Mouse (Mus musculus): ENCODE results near the gene Kdm6b. TPM values are rescaled to one million over a fixed set of nuclear protein-coding genes. Genes with fewer than 3 reads are reported as not detected.
A peak's percentile ranks its signal among the peaks of the same experiment; 100 is the strongest.

Kdm6b gene
- total RNA-seq, 2 experiments from 2014 or later = 23.0 to 27.2 TPM

- no peak for DNase-seq
- intact Hi-C loops (cut with DNase I) = no loop called here
Observed at GRCm38 (mm10) chr11:69370817-69371215, 42.7 kb downstream of the Kdm6b start.

DNA sequence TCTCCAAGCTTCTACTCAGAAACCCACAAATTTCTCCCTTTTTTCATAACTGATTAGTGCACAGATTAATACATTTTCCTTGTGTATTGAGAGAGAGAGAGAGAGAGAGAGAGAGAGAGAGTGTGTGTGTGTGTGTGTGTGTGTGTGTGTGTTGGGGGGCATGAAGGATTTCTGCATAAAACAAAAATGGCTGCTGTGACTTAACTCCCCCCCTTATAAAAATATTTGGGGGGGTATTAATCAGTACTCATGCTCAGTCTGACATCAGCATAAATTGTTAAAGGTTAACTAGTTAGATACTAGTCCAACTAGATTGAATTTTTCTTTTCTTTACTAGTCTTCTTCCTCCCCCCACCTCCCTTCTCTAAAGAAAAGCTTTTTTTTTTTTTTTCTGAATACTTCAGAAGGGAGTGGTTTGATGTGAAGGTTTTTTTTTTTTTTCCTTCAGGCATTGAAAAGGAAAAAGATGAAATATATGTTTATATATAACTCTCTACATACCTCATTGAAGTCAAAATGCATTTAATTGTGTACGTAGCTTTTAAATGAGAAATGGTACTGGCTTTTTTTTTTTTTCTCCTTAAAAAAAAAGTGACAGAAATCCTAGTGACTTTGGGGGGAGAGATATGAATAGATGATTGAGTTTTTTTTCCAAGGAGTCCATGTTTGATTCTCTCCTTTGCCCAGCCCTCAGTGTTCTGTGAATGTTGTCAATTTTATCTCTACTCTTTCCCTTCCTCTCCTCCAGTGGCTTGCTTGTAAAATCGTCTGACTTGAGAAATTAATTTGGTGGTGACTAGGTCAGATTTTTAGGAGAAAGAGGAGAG is 43.3 kb downstream of the Kdm6b start:
- no peak for DNase-seq
- intact Hi-C loops (cut with DNase I) = loop anchor here (5.0 kb wide), 1 partner anchor 48 kb away; the partner anchor contains the start of genes Cntrob and Trappc1

- no peak for DNase-seq
- intact Hi-C loops (cut with DNase I) = loop anchor here (5.0 kb wide), 1 partner anchor 47 kb away; the partner anchor contains the start of genes Cntrob and Trappc1
Observed at GRCm38 (mm10) chr11:69369215-69369989, 44.1 kb downstream of the Kdm6b start, which contains the start of gene Chd3. Chd3 (minus strand) TSS chr11:69369406.

- DNase-seq = peak in 1 of 2 experiments; percentile 39
- intact Hi-C loops (cut with DNase I) = loop anchor here (5.0 kb wide), 1 partner anchor 46 kb away; the partner anchor contains the start of genes Cntrob and Trappc1
Observed at GRCm38 (mm10) chr11:69368356-69369214, 44.9 kb downstream of the Kdm6b start.

GRCm38 (mm10) chr11:69367616-69368355 is 45.7 kb downstream of the Kdm6b start:
- intact Hi-C loops (cut with DNase I) = loop anchor here (5.0 kb wide), 1 partner anchor 45 kb away; the partner anchor contains the start of genes Cntrob and Trappc1
- no peak for DNase-seq

DNA sequence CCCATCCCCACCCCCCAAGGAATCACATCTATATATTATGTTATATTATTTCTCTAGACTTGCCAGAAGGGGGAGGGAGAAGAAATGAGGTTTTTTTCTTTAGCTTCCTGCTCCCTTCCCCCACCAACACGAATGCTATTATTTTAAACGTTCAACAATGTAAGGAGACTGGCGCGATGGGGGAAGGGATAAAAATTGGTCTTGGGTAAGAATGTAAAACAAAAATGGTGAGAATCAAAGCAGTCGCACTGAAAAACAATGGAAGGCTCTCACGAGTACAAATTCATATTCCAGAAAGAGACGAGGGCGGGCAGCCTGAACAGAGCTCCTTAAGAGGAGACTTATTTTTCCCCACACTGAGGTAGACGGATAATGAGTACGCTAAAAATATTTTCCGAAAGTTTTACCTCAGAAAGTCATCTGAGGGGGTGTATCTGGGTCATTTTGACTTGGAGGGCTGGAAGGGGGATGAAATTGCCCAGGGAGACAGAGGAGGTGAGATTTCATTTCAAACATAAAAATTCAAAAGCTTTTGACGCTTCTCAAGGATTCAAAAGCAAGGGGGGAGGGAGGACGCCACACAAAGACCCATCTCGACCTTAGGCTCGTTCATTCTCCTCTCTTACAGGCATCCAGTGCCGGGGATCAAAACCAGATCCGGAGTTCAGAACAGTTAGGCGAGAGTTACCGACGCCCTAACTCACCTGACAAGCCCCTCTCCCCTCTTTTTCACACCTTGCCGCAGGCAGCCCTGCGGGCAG is 46.4 kb downstream of the Kdm6b start:
- intact Hi-C loops (cut with DNase I) = loop anchor here (5.0 kb wide), 1 partner anchor 45 kb away; the partner anchor contains the start of genes Cntrob and Trappc1

GRCm38 (mm10) chr11:69366157-69366854 is 47.2 kb downstream of the Kdm6b start:
- peak; percentile 90 to 94 for DNase-seq
- intact Hi-C loops (cut with DNase I) = loop anchor here (5.0 kb wide), 1 partner anchor 44 kb away; the partner anchor contains the start of genes Cntrob and Trappc1

More for the DNA sequence above, 46.4 kb downstream of the Kdm6b start:
- no peak for DNase-seq

GRCm38 (mm10) chr11:69365722-69366121 is 47.8 kb downstream of the Kdm6b start:
- intact Hi-C loops (cut with DNase I) = loop anchor here (5.0 kb wide), 1 partner anchor 43 kb away; the partner anchor contains the start of genes Cntrob and Trappc1

GRCm38 (mm10) chr11:69364910-69365309 is 48.6 kb downstream of the Kdm6b start:
- peak; percentile 95 for DNase-seq
- intact Hi-C loops (cut with DNase I) = loop anchor here (5.0 kb wide), 1 partner anchor 43 kb away; the partner anchor contains the start of genes Cntrob and Trappc1

More at GRCm38 (mm10) chr11:69365722-69366121, 47.8 kb downstream of the Kdm6b start:
- DNase-seq = no peak

- intact Hi-C loops (cut with DNase I) = no loop called here
- DNase-seq = no peak
Observed at GRCm38 (mm10) chr11:69364376-69364775, 49.1 kb downstream of the Kdm6b start.

GRCm38 (mm10) chr11:69362479-69362878 is 51.0 kb downstream of the Kdm6b start:
- DNase-seq = no peak
- intact Hi-C loops (cut with DNase I) = no loop called here

- no peak for DNase-seq
- intact Hi-C loops (cut with DNase I) = no loop called here
Observed at GRCm38 (mm10) chr11:69362021-69362420, 51.5 kb downstream of the Kdm6b start.

- intact Hi-C loops (cut with DNase I) = loop anchor here (1.0 kb wide), 1 partner anchor 30 kb away; no protein-coding TSS in a partner anchor
- DNase-seq = peak in 1 of 2 experiments; percentile 16
Observed at GRCm38 (mm10) chr11:69357690-69358089, 55.8 kb downstream of the Kdm6b start.

DNA sequence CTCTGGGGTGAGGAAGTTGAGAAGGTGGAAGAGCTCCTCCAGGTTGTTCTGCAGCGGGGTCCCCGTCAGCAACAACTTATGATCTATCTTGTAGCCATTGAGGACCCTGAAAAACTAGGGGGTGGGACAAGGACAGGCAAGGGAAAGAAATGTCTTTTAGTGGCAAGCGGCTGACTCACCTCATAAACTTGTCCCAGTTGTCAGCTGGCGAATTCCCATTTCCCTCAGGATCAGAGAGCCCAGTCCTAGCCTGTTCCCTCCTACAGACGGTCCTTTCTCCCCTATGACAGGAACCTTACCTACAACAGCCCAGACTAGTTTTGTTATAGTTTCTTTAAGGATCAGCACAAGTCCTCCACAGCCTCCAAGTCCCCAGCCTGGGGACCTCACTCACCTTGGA is 56.9 kb downstream of the Kdm6b start:
- intact Hi-C loops (cut with DNase I) = no loop called here
- DNase-seq = no peak
